Mouse (Mus musculus): ENCODE data around the gene Slc37a4. TPM values are rescaled to one million over a fixed set of nuclear protein-coding genes. Genes with fewer than 3 reads are reported as not detected.
"Not testable (repeated sequence)": the region's sequence is repeated elsewhere in the genome, so short reads cannot be mapped to it uniquely, and the experiment has no call there.

The Slc37a4 gene
- 46.3 and 59.8 TPM in 2 replicates for polyA plus RNA-seq (2015; fragmentation: Nextera tagmentation; extraction: Ambion mirVana)

DNA sequence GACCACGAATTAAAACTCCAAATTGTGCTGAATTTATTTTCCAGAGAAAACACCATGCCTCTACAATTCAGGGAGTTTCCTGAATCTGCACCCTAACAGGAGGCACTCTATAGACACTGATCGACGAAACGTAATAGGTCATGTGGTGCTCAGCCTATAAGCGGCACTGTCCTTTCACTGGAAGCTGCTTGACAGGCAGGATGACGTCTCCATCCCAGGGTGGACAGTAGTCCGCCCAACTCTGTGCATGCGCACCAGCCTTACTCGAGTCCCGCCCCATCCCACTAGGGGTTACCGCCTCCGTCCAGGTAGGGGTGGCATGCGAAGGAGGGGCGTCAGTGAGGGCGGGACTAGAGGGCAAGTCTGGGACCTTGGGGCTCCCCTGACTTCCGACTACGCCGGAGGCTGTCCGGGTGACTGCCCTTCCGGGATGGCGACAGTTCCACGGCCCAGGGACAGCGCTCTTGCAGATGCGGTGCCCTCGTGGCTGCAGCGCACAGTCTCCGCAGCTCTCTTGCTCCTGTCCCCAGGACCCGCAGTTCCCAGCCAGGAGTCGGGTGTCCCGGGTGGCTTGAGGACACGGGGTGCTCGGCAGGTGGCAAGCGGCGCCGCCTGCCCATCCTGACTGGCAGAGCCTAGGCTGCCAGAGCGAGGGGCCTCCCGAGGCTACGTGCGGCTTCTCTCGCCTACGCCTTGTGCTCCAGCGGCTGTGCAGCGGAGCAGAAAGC lies at the start of gene Slc37a4:
Gene Slc37a4, plus strand, starts transcription at position 169 of the 728 bp plus-strand sequence.
- peak; percentile 98 for ATAC-seq (ENCODE audit: insufficient read depth)
- peak within 1 kb of the TSS; percentile 99 for H3K4me2 ChIP-seq
- WGBS (ENCODE audit: insufficient replicate concordance) = under 1% methylated on average over 43 of the region's 43 CpGs

DNA sequence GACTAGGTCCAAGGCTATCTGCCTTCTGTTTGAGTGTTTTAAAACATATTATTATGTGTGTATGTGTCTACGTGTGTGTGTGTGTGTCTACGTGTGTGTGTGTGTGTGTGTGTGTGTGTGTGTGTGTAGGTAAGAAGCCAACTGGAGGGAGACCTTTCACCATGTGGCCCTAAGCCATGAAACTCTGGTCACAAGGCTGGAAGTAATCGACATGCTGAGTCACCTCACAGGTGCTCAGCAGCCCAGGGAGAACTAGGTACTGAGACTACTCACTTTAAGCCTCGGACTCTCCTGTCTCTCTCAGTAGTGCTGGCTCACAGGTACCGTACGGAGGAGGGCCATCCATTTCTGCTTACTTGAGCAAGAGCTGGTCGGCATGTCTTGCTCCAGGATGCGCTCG lies 49.5 kb upstream of the Slc37a4 start:
- Histone ChIP-seq H3K4me1 (replicated peaks) (peaks cover 31% of the 10 kb centered on the region), H3K27ac (replicated peaks) (no peak overlapping the region), H3K4me3 (replicated peaks) (no peak overlapping the region), H3K36me3 (replicated peaks) (peaks cover 61% of the 10 kb centered on the region), H3K9ac (no peak overlapping the region), H3K4me2 (no peak overlapping the region), H3K27me3 (no peaks in the 10 kb centered on the region), H3K9me3 (replicated peaks) (no peaks in the 10 kb centered on the region)
- ATAC-seq (ENCODE audit: insufficient read depth) = no peak
- 81% methylated on average over 9 of the region's 9 CpGs for WGBS (ENCODE audit: insufficient replicate concordance)

More for the DNA sequence above, at the start of gene Slc37a4:
- H3K9me3 ChIP-seq (replicated peaks) = no peaks in the 10 kb centered on the region
- H3K27me3 ChIP-seq = no peaks in the 10 kb centered on the region
- peak within 1 kb of the TSS; percentile 89 for H3K4me3 ChIP-seq (replicated peaks)
- H3K36me3 ChIP-seq (replicated peaks) = peaks cover 38% of the 10 kb centered on the region
- H3K4me1 ChIP-seq (replicated peaks) = peaks cover 59% of the 10 kb centered on the region
- H3K9ac ChIP-seq = peak within 1 kb of the TSS; percentile 91
- peak within 1 kb of the TSS; percentile 93 for H3K27ac ChIP-seq (replicated peaks)

DNA sequence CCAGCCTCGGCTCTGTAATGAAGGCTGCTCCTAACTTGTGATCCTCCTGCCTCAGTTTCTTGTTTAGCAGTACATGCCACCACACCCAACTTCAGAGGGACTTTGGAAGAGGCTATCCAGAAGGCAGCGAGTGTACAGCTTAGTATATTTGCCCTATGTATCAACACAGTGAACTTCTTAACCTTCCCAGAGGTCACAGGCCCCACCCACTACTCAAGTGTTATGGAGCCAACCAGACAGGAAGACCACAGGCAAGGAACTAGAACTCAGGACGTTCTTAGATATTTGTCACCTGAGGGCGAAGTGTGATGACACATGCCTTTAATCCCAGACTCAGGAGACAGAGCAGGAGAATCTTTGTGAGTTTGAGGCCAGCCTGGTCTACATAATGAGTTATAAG lies 49.0 kb upstream of the Slc37a4 start:
- Histone ChIP-seq H3K27ac (replicated peaks) (no peak overlapping the region), H3K27me3 (no peaks in the 10 kb centered on the region), H3K36me3 (replicated peaks) (peaks cover 65% of the 10 kb centered on the region)

DNA sequence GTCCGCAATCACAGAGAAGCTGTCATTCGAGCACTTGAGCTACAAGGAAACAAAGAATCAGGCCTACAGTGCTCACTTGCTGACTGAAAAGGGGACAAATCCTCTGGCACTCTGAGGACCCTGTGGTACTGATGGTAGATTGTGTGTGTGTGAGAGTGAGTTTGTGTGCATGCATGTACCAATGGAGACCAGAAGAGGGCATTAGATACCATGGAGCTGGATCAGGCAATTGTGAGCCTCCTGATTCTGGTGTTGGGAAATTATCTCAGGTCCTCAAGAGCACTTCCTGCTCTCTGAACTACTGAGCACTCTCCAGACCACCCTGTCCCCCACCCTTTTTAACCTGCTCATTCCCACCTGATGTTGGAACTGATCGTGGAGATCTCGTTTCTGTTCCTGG lies 48.1 kb upstream of the Slc37a4 start:
- Histone ChIP-seq H3K9ac (no peak overlapping the region), H3K36me3 (replicated peaks) (peaks cover 75% of the 10 kb centered on the region), H3K27ac (replicated peaks) (no peak overlapping the region), H3K9me3 (replicated peaks) (no peaks in the 10 kb centered on the region), H3K4me3 (replicated peaks) (no peak overlapping the region), H3K4me2 (no peak overlapping the region), H3K4me1 (replicated peaks) (peaks cover 27% of the 10 kb centered on the region), H3K27me3 (no peaks in the 10 kb centered on the region)
- no peak for ATAC-seq (ENCODE audit: insufficient read depth)
- 88% methylated on average over 4 of the region's 4 CpGs for WGBS (ENCODE audit: insufficient replicate concordance)

More for the DNA sequence above, 49.0 kb upstream of the Slc37a4 start:
- no peaks in the 10 kb centered on the region for H3K9me3 ChIP-seq (replicated peaks)
- no peak overlapping the region for H3K4me3 ChIP-seq (replicated peaks)
- ATAC-seq (ENCODE audit: insufficient read depth) = no peak
- H3K4me2 ChIP-seq = no peak overlapping the region
- H3K4me1 ChIP-seq (replicated peaks) = peaks cover 31% of the 10 kb centered on the region
- H3K9ac ChIP-seq = no peak overlapping the region
- 79% methylated on average over 4 of the region's 4 CpGs for WGBS (ENCODE audit: insufficient replicate concordance)

DNA sequence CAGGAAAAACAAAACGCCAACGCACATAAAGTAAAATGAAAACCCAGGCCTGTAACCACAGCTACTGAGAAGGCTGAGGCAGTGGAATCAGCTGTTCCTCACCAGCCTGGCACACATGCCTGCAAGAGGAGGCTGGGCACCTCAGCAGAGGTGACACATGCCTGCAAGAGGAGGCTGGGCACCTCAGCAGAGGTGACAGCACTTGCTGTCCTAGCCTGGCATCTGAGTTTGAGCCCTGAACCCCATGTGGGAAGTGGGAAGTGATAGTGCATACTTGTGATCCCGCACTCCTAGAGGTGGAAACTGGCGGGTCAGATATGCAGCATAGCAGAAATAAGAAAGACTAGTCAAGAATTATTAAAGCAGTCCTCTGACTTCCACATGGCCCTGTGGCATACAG lies 45.3 kb upstream of the Slc37a4 start:
- Histone ChIP-seq H3K4me3 (replicated peaks) (no peak overlapping the region), H3K27me3 (no peaks in the 10 kb centered on the region), H3K4me1 (replicated peaks) (peaks cover 11% of the 10 kb centered on the region), H3K9me3 (replicated peaks) (no peaks in the 10 kb centered on the region), H3K4me2 (no peak overlapping the region), H3K9ac (no peak overlapping the region), H3K27ac (replicated peaks) (no peak overlapping the region), H3K36me3 (replicated peaks) (peaks cover 97% of the 10 kb centered on the region)
- no peak for ATAC-seq (ENCODE audit: insufficient read depth)
- whole genome bisulfite sequencing (ENCODE audit: insufficient replicate concordance) = 84% methylated on average over 4 of the region's 4 CpGs

DNA sequence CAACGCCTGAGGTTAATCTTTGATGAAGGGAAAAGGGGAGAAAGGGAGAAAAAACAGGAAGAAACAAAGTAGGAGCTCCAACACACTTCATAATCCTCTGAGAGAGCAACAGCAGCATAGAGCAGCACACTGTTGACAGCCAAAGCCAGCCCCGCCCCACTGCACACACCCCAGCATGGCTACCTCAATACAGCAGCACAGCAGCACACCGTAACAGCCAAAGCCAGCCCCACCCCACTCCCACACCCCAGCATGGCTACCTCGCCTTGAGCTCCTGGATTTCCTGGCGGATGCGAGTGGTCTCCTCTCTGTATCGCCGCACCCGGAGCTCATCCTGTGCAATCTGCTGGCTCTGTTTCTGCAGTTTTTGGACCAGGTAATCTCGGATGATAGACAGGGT lies 44.3 kb upstream of the Slc37a4 start:
- H3K9me3 ChIP-seq (replicated peaks) = no peaks in the 10 kb centered on the region
- no peaks in the 10 kb centered on the region for H3K27me3 ChIP-seq
- H3K4me1 ChIP-seq (replicated peaks) = peaks cover 9% of the 10 kb centered on the region
- no peak overlapping the region for H3K9ac ChIP-seq
- 83% methylated on average over 10 of the region's 10 CpGs for WGBS (ENCODE audit: insufficient replicate concordance)
- H3K4me2 ChIP-seq = no peak overlapping the region
- H3K4me3 ChIP-seq (replicated peaks) = no peak overlapping the region
- H3K36me3 ChIP-seq (replicated peaks) = peaks cover 94% of the 10 kb centered on the region
- H3K27ac ChIP-seq (replicated peaks) = 0 out of 2 replicates have a peak overlapping the region, but pooled peaks have one; percentile 10
- ATAC-seq (ENCODE audit: insufficient read depth) = peak; percentile 55

DNA sequence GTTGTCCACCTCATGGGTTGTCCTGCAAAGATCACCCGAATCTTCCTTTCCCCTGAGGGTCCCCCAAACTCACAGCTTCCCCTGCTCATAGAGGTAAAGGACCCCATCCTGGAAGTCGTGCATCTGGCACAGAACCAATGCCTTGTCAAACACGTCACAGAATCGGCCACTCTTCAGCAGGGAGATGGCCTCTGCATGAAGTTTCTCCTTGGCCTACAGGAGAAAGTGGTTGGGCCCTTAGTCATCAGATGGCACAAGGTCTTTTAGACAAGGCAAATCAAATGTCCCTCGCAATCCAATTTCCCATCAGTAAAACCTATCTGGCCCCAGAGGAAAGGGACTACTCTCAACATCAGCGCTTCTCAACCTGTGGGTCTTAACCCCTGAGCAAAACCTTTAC lies 43.5 kb upstream of the Slc37a4 start:
- H3K27me3 ChIP-seq = no peaks in the 10 kb centered on the region
- peaks cover 7% of the 10 kb centered on the region for H3K4me1 ChIP-seq (replicated peaks)
- no peak overlapping the region for H3K4me3 ChIP-seq (replicated peaks)
- ATAC-seq (ENCODE audit: insufficient read depth) = no peak
- H3K4me2 ChIP-seq = no peak overlapping the region
- no peaks in the 10 kb centered on the region for H3K9me3 ChIP-seq (replicated peaks)
- 84% methylated on average over 6 of the region's 6 CpGs for WGBS (ENCODE audit: insufficient replicate concordance)
- H3K9ac ChIP-seq = no peak overlapping the region
- H3K36me3 ChIP-seq (replicated peaks) = peaks cover 94% of the 10 kb centered on the region
- no peak overlapping the region for H3K27ac ChIP-seq (replicated peaks)

DNA sequence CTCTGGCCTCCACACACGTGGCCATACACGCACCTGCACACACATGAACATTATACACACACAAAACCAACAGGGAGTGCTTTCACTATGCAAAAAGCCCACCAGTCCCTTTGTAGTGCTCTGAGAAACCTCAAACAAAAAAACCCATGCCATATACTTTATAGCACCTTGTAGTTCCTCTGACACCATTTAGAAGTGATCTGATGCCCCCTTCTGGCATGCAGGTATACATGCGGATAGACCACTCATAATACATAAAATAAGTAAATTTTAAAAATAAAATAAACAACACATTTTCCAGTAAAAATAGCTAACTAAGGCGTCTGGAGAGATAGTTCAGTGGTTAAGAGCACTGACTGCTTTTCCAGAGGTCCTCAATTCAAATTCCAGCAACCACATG lies 39.4 kb upstream of the Slc37a4 start:
- Histone ChIP-seq H3K9me3 (replicated peaks) (no peaks in the 10 kb centered on the region), H3K36me3 (replicated peaks) (peaks cover 73% of the 10 kb centered on the region), H3K4me3 (replicated peaks) (no peak overlapping the region), H3K4me2 (no peak overlapping the region), H3K27ac (replicated peaks) (peak overlapping the region; percentile 3; the same call in 1 of the 2 replicates), H3K9ac (no peak overlapping the region), H3K4me1 (replicated peaks) (peaks cover 18% of the 10 kb centered on the region), H3K27me3 (no peaks in the 10 kb centered on the region)
- ATAC-seq (ENCODE audit: insufficient read depth) = no peak
- WGBS (ENCODE audit: insufficient replicate concordance) = 54% methylated on average over 4 of the region's 4 CpGs

DNA sequence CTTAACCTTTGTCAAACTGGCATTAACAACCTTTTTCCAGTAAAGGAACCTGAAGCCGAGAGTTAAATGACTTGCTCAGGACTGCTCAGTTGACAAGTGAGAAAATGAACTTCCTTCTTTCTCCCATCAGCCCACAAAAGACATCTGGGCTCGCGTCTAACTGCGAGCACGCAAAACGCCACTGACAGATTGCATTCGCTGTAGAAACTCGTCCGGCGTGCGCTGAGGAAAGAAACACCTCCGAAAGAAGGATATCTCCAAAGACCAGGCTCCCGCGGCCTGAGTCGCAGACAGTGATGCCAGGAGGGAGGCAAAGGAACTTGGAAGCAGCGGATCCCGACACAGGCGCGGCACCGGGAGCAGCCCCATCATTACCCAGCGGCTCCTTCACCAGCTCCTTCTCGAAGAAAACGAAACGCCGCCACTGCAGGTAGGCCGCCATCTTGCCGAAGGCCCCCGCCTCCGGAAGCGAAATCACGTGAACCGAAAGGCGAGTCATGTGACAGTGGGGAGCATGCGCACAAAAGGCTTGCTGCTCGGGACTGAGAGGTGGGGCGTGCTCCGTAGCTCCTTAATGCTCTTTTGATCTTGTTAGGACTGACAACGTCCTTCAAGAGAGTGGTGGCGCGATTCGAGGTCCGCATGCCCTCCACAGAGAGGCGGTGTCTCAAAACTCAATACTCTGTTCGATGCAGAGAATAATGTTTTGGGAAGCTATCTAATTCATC lies 35.3 kb upstream of the Slc37a4 start, which contains the start of gene Vps11:
Gene Vps11, minus strand, starts transcription at position 481 of the 728 bp plus-strand sequence.
- H3K9me3 ChIP-seq (replicated peaks) = no peaks in the 10 kb centered on the region
- H3K27ac ChIP-seq (replicated peaks) = peak within 1 kb of the TSS; percentile 85
- H3K36me3 ChIP-seq (replicated peaks) = peaks cover 32% of the 10 kb centered on the region
- WGBS (ENCODE audit: insufficient replicate concordance) = under 1% methylated on average over 44 of the region's 44 CpGs
- H3K4me1 ChIP-seq (replicated peaks) = peaks cover 12% of the 10 kb centered on the region
- H3K4me3 ChIP-seq (replicated peaks) = peak within 1 kb of the TSS; percentile 86
- peak within 1 kb of the TSS; percentile 77 for H3K4me2 ChIP-seq
- H3K27me3 ChIP-seq = no peaks in the 10 kb centered on the region
- peak within 1 kb of the TSS; percentile 84 for H3K9ac ChIP-seq
- peak; percentile 85 for ATAC-seq (ENCODE audit: insufficient read depth)

DNA sequence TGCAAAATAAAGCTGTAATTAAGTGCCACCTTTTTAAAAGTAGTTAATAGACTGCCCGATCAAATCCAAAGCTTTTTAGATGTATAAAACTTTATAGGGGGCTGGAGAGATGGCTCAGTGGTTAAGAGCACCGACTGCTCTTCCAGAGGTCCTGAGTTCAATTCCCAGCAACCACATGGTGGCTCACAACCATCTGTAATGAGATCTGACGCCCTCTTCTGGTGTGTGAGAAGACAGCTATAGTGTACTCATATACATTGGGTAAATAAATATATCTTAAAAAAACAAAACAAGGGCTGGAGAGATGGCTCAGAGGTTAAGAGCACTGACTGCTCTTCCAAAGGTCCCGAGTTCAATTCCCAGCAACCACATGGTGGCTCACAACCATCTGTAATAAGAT lies 34.7 kb upstream of the Slc37a4 start:
- not testable (repeated sequence) for H3K9ac ChIP-seq; H3K9me3 ChIP-seq (replicated peaks); H3K27me3 ChIP-seq; ATAC-seq (ENCODE audit: insufficient read depth)
- Histone ChIP-seq H3K4me1 (replicated peaks) (peaks cover 12% of the 10 kb centered on the region), H3K27ac (replicated peaks) (peak overlapping the region; percentile 85), H3K4me2 (peak overlapping the region; percentile 77), H3K4me3 (replicated peaks) (peak overlapping the region; percentile 86), H3K36me3 (replicated peaks) (peaks cover 26% of the 10 kb centered on the region)
- 40% methylated on average over 4 of the region's 4 CpGs for WGBS (ENCODE audit: insufficient replicate concordance)

DNA sequence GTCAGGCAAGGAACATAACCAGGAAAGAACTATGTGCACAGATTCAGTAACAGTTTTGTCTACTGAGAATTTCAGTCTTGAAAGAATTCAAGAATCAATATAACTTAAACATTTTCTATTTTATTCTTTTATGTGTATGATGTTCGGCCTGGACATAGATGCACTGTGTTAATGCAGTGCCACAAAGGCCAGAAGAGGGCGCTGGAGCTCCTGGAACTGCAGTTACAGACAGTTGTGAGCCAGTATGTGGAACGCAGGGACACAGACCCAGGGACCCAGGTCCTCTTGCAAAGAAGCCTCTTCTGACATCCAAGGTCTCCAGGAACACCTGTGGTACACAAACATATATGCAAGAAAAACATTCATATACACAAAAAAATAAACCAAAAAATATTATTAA lies 32.2 kb upstream of the Slc37a4 start:
- WGBS (ENCODE audit: insufficient replicate concordance) = 50% methylated on average over 3 of the region's 3 CpGs

More for the DNA sequence above, 32.2 kb upstream of the Slc37a4 start:
- Histone ChIP-seq H3K4me2 (no peak overlapping the region), H3K9ac (no peak overlapping the region), H3K27me3 (no peaks in the 10 kb centered on the region), H3K36me3 (replicated peaks) (peaks cover 5% of the 10 kb centered on the region), H3K9me3 (replicated peaks) (no peaks in the 10 kb centered on the region), H3K4me3 (replicated peaks) (no peak overlapping the region), H3K4me1 (replicated peaks) (peaks cover 12% of the 10 kb centered on the region), H3K27ac (replicated peaks) (no peak overlapping the region)
- ATAC-seq (ENCODE audit: insufficient read depth) = no peak

Measured in liver, embryonic 15.5 days (tissue).